Mouse (Mus musculus): ENCODE measurements around the gene Bmpr2.

The Bmpr2 gene

DNA sequence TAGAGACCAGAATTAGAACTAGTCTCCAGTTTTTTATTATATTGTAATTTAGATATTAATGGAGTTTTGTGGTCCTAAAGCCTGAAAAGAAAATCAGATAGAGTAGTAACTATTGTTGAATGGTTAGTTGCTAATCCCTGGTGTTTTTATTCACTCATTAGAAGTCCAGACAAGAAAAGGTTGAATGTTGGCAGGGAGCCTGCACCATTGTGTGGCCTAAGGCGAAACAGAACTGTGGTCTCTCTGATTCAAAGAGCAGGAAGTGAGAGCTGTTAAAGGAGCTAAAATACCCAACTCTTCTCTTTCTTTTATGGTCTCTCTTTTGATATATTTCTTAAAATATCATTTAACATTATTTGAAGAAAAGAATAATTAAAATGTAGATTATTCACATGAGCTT lies 32.1 kb downstream of the Bmpr2 start:
- DNase-seq (ENCODE audit: low spot score) = peak; percentile 60

DNA sequence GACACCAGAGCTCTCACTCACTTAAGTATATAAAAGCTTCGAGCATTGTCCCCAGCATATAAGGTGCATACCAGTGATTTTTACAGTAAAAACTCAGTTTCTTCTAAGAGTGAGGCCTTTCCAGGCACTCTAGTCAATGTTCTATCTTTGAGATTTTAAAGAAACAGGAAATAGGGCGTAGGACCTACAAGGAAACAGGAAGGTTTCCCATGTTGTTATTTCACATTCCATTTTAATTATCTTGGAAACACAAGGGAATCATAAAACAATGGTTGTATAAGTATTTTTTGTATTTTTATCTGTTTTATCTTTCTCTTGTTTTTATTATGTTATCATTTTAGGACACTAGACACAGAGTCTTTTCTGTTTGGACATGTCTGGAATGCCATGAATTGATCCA lies 34.7 kb downstream of the Bmpr2 start:
- peak; percentile 32 for DNase-seq (ENCODE audit: low spot score)

DNA sequence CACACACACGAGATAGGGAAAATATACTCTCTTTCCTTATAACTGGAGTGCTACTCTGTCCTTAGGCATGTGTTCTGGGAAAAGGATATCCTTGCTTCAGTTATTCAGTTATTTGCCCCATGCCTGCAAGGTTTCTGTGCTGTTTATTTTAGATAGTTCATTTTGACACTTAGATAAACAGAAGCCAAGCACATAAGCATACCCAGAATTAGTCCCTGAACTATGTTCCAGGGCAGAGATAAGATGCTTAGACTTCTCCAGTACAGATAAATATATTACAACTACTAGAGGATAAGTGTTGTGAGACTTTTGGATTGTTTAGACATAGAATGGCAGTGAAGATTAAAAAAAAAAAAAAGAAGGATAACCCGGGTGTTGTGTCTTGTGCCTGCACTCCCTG lies 41.2 kb downstream of the Bmpr2 start:
- peak; percentile 30 for DNase-seq (ENCODE audit: low spot score)

DNA sequence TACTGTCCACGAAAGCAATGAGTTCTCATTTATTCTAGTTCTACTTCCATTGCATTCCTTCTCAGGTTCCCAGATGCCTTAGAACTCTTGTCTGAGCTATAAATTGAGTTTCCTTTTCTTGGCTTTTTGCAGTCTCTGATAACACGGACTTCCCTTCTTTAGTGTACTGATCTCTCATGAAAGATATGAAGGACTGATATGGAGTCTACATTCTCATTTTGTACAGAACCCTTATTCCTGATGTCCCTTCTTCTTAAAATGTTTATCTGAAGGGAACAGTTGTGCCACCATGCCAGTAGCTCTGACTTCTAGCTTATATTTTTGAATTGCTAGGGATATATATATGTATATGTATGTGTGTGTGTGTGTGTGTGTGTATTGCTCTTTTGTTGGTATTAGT lies 46.7 kb downstream of the Bmpr2 start:
- DNase-seq (ENCODE audit: low spot score) = no peak

DNA sequence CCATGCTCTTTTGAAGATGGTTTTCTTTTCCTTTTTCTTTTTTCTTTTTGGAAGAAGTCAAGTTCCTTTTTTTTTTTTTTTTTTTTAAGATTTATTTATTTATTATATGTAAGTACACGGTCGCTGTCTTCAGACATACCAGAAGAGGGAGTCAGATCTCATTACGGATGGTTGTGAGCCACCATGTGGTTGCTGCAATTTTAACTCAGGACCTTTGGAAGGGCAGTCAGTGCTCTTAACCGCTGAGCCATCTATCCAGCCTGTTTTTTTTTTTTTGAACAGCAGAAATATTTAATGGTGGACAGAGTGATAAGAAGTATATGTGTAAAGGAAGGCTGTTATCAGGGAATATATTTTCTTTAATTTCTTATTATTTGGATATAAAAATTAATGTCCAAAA lies 49.6 kb downstream of the Bmpr2 start:
- no peak for DNase-seq (ENCODE audit: low spot score)

DNA sequence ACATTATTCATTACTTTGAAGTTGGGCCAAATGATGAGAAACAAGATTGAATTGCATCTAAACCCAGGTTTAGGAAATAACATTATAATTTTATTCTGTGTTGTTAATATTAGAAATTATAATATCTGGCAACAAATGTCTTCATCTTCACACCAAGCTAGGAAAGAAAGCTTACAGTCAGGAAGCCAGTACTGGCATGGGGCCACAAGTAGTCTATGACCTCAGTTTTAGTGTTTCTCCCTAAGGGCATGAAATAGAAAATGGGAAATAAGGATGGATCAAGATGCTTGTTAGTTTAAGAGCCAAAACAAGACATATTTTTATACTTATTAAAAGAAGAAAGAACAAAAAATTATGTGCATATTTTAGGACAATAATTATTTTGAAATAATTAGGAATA lies 62.2 kb downstream of the Bmpr2 start:
- DNase-seq (ENCODE audit: low spot score) = peak; percentile 28

DNA sequence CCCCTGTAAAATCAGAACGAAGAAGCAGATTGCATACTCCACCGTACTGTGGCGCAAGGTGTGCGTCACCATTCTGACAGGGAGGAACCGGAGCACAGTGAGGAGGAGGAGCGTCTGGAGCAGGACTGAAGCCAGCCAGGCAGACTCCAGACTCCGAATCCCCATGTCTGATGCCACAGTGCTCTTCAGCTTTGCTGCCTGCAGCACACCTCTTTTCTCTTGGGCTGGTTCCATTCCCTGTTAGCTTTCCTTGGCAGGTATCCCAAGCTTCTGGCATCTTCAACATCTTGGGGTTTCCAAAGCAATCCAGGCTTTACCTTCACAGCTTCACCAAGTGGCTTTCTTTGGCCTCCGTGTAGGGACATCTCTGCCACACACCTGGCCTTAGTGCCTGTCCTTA lies 63.4 kb downstream of the Bmpr2 start:
- DNase-seq (ENCODE audit: low spot score) = no peak

DNA sequence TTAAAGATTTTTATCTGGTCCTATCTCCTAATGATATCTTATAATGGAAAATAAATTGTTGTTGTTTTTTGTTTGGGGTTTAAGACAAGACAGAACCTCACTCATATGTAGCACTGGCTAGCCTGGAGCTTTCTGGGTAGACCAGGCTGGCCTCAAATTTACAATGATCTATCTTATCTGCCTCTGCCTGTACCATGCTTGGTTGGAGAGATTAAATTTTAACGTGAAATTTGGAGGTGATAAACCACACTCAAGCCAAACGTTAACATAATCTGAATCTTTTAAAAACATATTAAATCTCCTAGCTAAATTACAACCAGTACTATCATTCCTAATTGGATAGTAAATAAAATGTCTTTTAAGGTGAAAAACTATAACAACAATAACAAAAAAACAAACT lies 66.2 kb downstream of the Bmpr2 start:
- DNase-seq (ENCODE audit: low spot score) = no peak

DNA sequence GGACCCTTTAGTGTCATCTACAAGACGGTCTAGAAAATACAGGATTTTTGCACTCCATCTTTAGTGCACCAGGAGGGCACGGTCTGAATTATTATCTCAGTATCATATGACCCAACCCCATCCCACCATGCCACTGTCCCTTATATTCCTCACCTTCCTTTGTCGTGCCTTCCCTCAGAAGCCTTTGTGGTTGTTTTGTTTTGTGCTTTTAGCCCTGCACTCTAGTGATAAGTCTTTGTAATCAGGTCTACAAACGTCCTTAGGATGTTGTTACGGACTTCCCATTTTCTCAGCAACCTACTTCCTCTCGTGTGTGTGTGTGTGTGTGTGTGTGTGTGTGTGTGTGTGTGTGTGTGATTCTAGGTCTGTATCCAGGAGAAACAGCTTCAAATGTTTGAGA lies 67.0 kb downstream of the Bmpr2 start:
- DNase-seq (ENCODE audit: low spot score) = peak; percentile 8

DNA sequence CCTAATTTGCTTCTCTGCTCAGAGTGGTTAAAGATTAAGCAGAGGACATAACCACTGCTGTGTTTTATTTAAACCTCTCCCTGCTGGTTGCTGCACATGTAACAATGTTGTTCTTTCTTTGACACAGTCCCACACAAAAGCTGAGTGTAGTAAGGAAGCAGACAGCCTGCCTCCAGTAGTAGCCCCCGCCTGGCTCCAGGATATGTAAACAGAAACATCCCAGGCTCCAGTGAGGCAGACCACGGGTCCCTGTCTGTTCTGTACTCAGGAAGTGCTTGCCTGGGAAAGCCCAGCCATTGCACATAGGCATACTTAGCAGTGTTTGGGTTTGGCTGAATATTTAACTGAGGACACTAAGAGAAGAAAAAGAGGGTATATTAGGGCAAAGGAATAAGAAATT lies 70.5 kb downstream of the Bmpr2 start:
- peak; percentile 84 for DNase-seq (ENCODE audit: low spot score)

DNA sequence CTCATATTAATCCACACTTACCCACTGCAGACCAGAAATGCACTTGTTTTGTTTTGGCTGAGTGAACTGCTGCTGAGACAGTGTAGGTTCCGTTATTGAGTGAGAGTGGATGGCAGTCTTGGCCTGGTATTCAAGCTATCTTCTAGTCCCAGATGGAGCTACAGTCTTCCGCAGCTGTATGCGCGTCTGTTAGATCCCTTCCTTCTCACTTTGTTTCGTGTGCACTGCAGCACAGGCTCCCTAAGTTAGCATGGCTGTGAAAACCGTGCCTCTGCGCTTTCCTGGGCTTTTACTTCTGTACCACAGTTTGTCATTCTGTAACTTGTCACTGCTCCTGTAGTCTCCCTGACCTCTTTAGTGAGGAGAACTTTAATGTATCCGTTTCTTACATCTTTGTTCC lies 85.1 kb downstream of the Bmpr2 start:
- DNase-seq (ENCODE audit: low spot score) = no peak

DNA sequence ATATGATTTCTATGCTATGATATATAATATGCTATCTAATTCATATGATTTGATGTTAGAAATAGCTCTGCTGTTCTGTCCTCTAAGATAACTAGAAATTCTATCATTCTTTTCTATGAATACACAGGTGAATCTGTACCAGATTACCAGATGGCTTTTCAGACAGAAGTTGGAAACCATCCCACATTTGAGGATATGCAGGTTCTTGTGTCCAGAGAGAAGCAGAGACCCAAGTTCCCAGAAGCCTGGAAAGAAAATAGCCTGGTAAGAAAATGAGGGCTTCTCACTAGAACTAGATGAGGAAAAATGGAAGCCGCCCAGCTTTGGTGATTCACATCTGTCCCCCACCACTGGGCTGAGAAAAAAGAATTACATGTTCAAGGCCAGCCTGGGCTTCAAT lies 95.8 kb downstream of the Bmpr2 start:
- no peak for DNase-seq (ENCODE audit: low spot score)

DNA sequence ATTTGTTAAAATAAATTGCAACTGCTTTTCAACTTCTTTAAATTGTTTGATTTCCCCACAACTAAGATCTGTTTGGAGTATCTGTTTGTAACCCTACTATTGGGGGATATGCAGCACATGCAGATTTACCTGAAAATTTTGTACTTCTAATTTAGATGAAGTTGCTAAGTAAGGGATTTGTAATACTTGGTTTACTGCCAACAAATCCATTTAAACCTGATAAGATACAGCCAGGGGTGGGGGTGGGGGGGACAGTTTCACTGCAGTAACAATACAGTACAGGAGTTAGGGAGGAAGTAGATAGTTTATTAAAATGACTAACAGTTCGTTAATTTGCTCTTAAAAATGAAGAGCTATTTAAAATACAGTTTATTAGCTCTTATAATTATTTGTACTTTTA lies 98.9 kb downstream of the Bmpr2 start:
- DNase-seq (ENCODE audit: low spot score) = no peak

DNA sequence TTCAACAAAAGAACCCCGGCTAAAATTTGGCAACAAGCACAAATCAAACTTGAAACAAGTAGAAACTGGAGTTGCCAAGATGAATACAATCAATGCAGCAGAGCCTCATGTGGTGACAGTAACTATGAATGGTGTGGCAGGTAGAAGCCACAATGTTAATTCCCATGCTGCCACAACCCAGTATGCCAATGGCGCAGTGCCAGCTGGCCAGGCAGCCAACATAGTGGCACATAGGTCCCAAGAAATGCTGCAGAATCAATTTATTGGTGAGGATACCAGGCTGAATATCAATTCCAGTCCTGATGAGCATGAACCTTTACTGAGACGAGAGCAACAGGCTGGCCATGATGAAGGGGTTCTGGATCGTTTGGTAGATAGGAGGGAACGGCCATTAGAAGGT lies 104.8 kb downstream of the Bmpr2 start:
- DNase-seq (ENCODE audit: low spot score) = no peak

DNA sequence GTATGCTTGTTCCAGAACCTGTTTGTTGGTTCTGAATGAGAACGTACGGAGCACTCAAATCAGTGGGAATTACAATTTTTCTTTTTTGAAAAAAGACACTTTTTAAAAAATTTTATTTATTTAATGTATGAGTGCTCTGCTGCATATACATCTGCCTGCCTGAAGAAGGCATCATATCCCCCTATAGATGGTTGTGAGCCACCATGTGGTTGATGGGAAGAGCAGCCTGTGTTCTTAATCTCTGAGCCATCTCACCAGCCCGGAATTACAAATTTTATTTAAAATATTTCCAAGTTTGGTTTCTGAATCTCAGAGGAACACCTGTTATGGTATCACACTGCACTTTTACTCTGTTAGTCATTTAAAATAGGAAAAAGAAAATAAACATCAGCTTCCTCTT lies 110.8 kb downstream of the Bmpr2 start:
- no peak for DNase-seq (ENCODE audit: low spot score)

DNA sequence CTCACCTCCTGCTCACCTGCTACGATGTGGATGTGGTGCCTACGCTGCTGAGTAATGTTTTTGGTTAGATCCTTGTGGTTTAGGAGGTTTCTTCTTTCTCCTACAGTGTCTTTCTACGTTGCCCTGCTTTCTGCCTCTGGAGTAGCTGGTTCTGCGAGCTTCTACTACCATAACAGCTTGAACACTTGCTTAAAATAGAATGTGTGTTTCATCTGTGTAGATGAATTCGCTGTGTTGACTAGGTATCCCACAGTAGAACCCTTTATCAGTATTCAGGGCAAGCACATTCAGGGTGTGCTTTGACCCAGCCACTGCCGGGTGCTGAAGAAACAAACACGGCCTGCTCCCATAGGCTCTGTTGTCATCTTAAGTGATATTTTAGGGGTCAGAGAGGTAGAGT lies 114.9 kb downstream of the Bmpr2 start:
- DNase-seq (ENCODE audit: low spot score) = no peak

DNA sequence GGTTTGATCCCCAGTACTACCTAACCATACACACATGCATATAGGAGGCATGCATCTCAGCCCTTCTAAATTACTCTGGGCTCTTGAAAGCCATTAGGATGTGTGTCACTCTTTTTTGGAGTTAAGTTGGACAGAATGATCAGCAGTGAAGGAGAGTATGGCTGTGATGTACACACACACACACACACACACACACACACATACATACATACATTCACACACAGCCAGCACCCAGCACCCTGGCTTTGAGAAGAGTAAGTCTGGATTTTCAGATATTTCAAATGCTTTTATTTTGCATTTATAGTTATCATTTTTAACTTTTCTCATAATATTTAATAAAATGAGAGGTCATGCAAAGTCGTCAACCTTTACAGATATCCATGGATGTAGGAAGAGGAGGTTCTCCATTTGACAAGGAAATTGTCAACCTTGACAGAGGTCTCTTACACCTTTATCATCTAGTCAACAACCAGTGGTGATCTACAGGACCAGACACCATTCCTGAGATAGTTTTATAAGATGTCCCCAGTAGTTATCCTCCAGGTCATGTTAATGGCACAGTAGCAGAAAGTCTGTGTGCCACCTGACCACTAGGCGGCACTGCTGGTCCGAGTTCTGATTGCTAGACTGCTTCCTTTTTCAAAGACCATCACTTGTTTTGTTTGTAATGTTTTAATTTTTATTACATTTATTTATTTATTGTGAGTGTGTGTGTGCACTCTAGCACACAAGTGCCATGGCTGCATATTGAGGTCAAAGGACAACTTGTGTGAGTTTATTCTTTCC lies 120.3 kb downstream of the Bmpr2 start:
- peak; percentile 77 for DNase-seq (ENCODE audit: low spot score)

DNA sequence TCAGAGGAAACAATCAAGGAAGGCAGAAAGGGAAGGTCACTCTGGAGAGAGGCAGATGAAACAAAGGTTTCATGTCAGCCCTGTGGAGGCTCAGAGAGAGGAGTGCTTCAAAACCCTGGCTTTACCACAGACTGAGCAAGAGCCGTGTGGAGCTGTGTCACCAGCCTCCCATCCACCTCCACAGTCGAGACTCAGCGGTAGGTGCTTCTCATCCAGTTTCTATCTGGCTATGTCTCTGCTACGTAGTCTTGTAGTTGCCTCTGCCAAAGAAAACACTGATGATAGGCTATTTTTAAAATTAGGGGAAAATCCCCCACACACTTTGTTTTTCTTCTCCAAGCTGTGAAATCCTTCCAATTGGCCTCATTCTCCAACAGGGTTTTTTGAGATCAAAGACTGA lies 123.7 kb downstream of the Bmpr2 start:
- DNase-seq (ENCODE audit: low spot score) = no peak

DNA sequence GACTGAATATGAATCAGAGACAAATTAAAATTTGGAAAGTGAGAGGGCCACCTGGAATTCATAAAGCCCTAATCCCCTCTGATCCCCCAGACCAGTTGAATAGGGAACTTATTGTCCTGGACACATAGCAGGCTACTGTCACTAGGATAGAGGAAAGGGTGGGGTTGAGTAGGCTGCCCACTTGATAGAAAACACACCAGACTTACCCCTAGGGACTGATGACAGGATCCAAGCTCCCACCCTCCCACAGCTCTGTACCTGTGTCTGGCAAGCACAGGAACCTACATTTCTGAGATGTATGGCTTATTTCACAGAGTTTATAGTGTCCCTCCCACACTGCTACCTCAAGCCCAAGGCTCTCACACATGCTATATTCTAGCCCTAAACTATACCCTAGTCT lies 124.8 kb downstream of the Bmpr2 start:
- no peak for DNase-seq (ENCODE audit: low spot score)

DNA sequence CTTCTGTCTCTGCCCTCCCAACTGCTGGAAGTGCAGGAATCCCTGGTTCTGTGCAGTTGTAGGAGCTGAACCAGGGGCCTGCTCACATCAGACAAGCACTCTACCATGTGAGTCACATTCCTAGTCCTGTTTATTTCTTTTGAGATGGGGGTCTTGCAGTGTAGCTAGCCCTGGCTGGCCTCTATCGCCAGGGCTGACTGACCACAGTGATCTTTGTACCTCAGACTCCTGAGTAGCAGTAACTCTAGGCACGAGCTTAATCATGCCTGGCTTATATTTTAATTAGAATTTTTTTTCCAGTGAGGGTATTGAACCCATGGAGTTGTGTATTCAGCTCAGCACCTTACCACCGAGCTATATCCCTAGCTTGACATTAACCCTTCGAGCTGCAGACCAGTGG lies 128.0 kb downstream of the Bmpr2 start:
- DNase-seq (ENCODE audit: low spot score) = no peak

DNA sequence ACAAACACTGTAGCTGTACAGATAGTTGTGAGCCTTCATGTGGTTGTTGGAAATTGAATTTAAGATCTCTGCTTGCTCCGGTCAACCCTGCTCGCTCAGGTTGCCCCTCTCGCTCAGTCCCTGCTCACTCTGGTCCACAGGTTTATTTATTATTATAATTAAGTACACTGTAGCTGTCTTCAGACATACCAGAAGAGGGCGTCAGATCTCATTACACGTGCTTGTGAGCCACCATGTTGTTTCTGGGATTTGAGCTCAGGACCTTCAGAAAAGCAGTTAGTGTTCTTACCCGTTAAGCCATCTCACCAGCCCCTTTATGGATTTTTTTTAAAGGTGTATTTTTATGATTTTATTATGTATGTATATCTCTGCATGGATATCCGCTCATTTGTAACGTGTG lies 129.6 kb downstream of the Bmpr2 start:
- no peak for DNase-seq (ENCODE audit: low spot score)

DNA sequence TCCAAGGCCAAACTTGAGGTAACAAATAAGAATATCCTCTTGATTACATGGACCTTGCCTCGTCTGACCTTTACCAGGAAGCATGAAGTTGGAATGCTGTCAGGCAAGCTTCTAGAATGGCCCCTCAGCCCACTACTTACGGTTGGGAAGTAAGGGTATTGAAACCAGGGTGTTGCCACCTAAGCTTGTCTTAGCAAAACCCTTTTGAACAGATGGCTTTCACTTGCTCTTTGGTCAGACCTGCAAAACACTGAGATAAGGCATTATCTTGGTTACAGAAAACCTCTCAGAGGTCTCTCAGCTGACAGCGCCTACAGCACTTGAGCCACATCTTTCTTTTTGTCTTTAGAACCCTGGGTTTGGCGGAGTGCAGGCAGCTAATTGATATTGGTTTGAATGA lies 130.8 kb downstream of the Bmpr2 start:
- DNase-seq (ENCODE audit: low spot score) = no peak

DNA sequence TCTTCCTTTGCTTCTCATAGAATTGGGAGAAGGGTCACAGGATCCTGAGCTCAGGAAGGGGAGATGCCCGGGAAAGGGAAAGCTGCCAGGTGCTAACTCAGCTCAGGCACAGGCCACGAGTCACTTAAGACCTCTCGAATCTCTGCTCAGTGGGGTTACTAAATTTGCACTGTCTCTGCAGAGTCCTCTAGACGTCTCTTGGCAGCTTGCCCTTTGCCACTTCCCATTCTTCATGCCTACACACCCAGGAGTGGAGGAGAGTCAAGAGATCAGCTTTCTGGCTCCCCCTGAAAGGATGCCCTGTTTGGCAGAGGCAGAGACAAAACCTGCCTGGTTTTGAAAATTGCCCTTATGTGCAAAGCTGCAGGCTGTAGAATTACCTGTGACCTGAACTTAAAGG lies 132.3 kb downstream of the Bmpr2 start:
- DNase-seq (ENCODE audit: low spot score) = peak; percentile 80

DNA sequence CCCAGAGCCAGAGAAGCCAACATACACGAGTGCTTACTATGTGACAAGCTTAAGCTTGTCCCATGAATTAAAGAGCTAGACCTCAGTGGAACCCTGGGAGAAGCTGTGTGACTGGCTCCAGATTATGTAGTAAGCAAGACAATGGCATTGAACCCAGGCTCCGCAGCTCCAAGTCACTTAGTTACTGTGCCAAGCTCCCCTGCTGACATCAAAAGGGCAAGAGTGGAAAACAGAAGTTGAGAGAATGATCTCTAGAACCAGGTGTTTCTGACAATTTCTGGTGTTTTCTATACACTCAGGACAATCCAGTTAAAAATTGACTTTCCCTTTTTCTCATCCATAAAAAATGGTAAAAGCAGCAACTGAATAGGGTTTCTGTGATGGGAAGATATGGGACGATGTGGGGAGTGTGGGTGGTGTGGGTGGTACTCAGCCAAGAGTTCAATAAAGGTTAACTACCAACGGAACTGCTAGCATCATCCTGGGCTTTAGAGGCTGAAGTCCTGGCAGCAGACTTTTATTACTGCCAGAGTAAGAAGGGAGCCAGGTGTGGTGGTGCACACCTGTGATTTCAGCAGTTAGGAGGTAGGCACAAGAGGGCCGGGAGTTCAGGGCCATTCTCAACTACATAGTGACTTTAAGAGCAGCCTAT lies 134.1 kb downstream of the Bmpr2 start:
- no peak for DNase-seq (ENCODE audit: low spot score)
